Mouse (Mus musculus) megakaryocyte, embryonic 14.5 days (primary cell): Measurements from ENCODE around the gene Ggcx. TPM values are rescaled to one million over a fixed set of nuclear protein-coding genes. Genes with fewer than 3 reads are reported as not detected.

Experiments used
- H3K27me3 ChIP-seq: replicated peaks from 2 replicates; pipeline ENCODE3; 2012; ENCODE audit warnings: inconsistent platforms
- H3K36me3 ChIP-seq: replicated peaks from 2 replicates; pipeline ENCODE3; 2012; ENCODE audit warnings: low read length, inconsistent platforms, mixed read lengths
- H3K4me1 ChIP-seq: 2 replicates; pipeline ENCODE4 v1.6.1; 2012; ENCODE audit warnings: inconsistent platforms
- H3K4me3 ChIP-seq: replicated peaks from 2 replicates; pipeline ENCODE3; 2012; ENCODE audit warnings: moderate library complexity, mild to moderate bottlenecking, inconsistent platforms
- H3K9me3 ChIP-seq: 2 replicates; pipeline ENCODE4 v1.6.1; 2012; ENCODE audit warnings: inconsistent platforms
- FLI1 ChIP-seq: IDR thresholded peaks from 2 replicates; pipeline ENCODE4 v1.6.1; 2012; ENCODE audit warnings: low read length, inconsistent platforms, mixed read lengths
- GATA1 ChIP-seq: IDR thresholded peaks from 3 replicates; pipeline ENCODE4 v1.6.1; 2012; ENCODE audit warnings: mixed read lengths, low read length, inconsistent platforms, borderline replicate concordance
- polyA plus RNA-seq: library from polyadenylated mRNA; stranded (reverse); fragments of >175 nt; gene quantifications from 2 replicates; pipeline ENCODE4 v1.2.3, GENCODE M21; 2012; ENCODE audit warnings: low replicate concordance; ENCODE audit not compliant: insufficient read depth

The Ggcx gene
- polyA plus RNA-seq, 1 experiment, result 4.8 TPM

GRCm38 (mm10) chr6:72401875-72402274, 12.2 kb upstream of the Ggcx start:
- TF ChIP-seq GATA1 (no peak), FLI1 (no peak)
- no peaks in the 10 kb centered on the region for H3K9me3 ChIP-seq
- peaks cover 72% of the 10 kb centered on the region for H3K4me1 ChIP-seq
- H3K4me3 ChIP-seq, result no peak overlapping the region
- no peaks in the 10 kb centered on the region for H3K27me3 ChIP-seq
- peaks cover 21% of the 10 kb centered on the region for H3K36me3 ChIP-seq

GRCm38 (mm10) chr6:72405356-72405755, 8.8 kb upstream of the Ggcx start:
- TF ChIP-seq FLI1 (no peak), GATA1 (no peak)
- no peaks in the 10 kb centered on the region for H3K27me3 ChIP-seq
- H3K4me1 ChIP-seq, result peaks cover 48% of the 10 kb centered on the region
- no peaks in the 10 kb centered on the region for H3K9me3 ChIP-seq
- H3K4me3 ChIP-seq, result no peak overlapping the region
- peaks cover 12% of the 10 kb centered on the region for H3K36me3 ChIP-seq

GRCm38 (mm10) chr6:72407119-72407518, 7.0 kb upstream of the Ggcx start:
- peaks cover 12% of the 10 kb centered on the region for H3K36me3 ChIP-seq
- H3K4me3 ChIP-seq, result no peak overlapping the region
- H3K27me3 ChIP-seq, result no peaks in the 10 kb centered on the region
- no peaks in the 10 kb centered on the region for H3K9me3 ChIP-seq
- peaks cover 44% of the 10 kb centered on the region for H3K4me1 ChIP-seq
- TF ChIP-seq FLI1 (no peak), GATA1 (no peak)

GRCm38 (mm10) chr6:72409567-72409966, 4.5 kb upstream of the Ggcx start:
- Histone ChIP-seq H3K27me3 (no peaks in the 10 kb centered on the region), H3K4me3 (no peak overlapping the region), H3K36me3 (peaks cover 12% of the 10 kb centered on the region), H3K4me1 (peaks cover 48% of the 10 kb centered on the region), H3K9me3 (no peaks in the 10 kb centered on the region)
- TF ChIP-seq GATA1, result no peak
- TF ChIP-seq FLI1, result no peak

- Histone ChIP-seq H3K36me3 (peaks cover 10% of the 10 kb centered on the region), H3K4me3 (no peak overlapping the region), H3K27me3 (no peaks in the 10 kb centered on the region), H3K9me3 (no peaks in the 10 kb centered on the region), H3K4me1 (peaks cover 51% of the 10 kb centered on the region)
- no peak for TF ChIP-seq GATA1
- TF ChIP-seq FLI1, result no peak
Measured at GRCm38 (mm10) chr6:72410003-72410402, 4.1 kb upstream of the Ggcx start.

- peaks cover 6% of the 10 kb centered on the region for H3K36me3 ChIP-seq
- H3K27me3 ChIP-seq, result no peaks in the 10 kb centered on the region
- TF ChIP-seq GATA1 (no peak), FLI1 (no peak)
- no peaks in the 10 kb centered on the region for H3K9me3 ChIP-seq
- peaks cover 51% of the 10 kb centered on the region for H3K4me1 ChIP-seq
- peak overlapping the region; percentile 76 for H3K4me3 ChIP-seq
Measured at GRCm38 (mm10) chr6:72410518-72410917, 3.6 kb upstream of the Ggcx start.

GRCm38 (mm10) chr6:72415181-72415580, 1.1 kb downstream of the Ggcx start:
- no peak for TF ChIP-seq FLI1
- TF ChIP-seq GATA1, result no peak
- Histone ChIP-seq H3K4me3 (peak overlapping the region; percentile 99), H3K27me3 (no peaks in the 10 kb centered on the region), H3K4me1 (peaks cover 61% of the 10 kb centered on the region), H3K9me3 (no peaks in the 10 kb centered on the region), H3K36me3 (peaks cover 44% of the 10 kb centered on the region)

- no peaks in the 10 kb centered on the region for H3K27me3 ChIP-seq
- TF ChIP-seq FLI1, result no peak
- no peak for TF ChIP-seq GATA1
- H3K9me3 ChIP-seq, result no peaks in the 10 kb centered on the region
- H3K4me1 ChIP-seq, result peaks cover 57% of the 10 kb centered on the region
- no peak overlapping the region for H3K4me3 ChIP-seq
- H3K36me3 ChIP-seq, result peaks cover 54% of the 10 kb centered on the region
Measured at GRCm38 (mm10) chr6:72415964-72416772, 2.1 kb downstream of the Ggcx start.

GRCm38 (mm10) chr6:72418279-72418678, 4.2 kb downstream of the Ggcx start:
- H3K4me3 ChIP-seq, result no peak overlapping the region
- TF ChIP-seq GATA1, result no peak

GRCm38 (mm10) chr6:72419806-72420205, 5.7 kb downstream of the Ggcx start:
- Histone ChIP-seq H3K36me3 (peaks cover 90% of the 10 kb centered on the region), H3K4me1 (peaks cover 45% of the 10 kb centered on the region), H3K9me3 (peaks cover 3% of the 10 kb centered on the region; the same call in 1 of the 2 replicates), H3K4me3 (no peak overlapping the region), H3K27me3 (no peaks in the 10 kb centered on the region)
- TF ChIP-seq GATA1, result no peak
- TF ChIP-seq FLI1, result no peak

More at GRCm38 (mm10) chr6:72418279-72418678, 4.2 kb downstream of the Ggcx start:
- Histone ChIP-seq H3K9me3 (no peaks in the 10 kb centered on the region), H3K27me3 (no peaks in the 10 kb centered on the region), H3K4me1 (peaks cover 57% of the 10 kb centered on the region), H3K36me3 (peaks cover 75% of the 10 kb centered on the region)
